In the genomic region with DNA sequence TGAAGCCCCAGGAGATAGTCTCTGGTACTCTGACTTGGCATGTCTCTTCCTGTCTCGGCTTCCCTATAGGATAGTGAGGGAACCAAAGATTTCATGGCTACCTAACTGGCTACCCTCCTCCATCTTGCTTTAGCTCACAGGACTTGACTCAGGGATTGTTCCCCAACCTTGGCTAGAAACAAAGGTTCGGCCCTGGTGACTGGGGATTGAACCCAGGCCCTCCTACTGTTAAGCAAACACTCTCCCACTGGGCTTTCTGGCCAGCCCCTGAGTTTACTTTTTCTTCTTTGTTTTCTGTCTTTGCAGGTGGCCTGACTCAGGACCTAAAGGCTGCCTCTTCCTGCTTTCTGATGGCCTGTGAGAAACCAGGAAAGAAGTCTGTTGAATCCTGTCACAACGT, we compare ENCODE assay signal across 13 mouse cellular contexts. TPM values are rescaled to one million over a fixed set of nuclear protein-coding genes. Genes with fewer than 3 reads are reported as not detected.
A peak's percentile ranks its signal among the peaks of the same experiment; 100 is the strongest.
DNase-seq lines count a peak whose midpoint lies in the region; ATAC-seq and TF ChIP-seq lines count a peak whose summit lies in the region.
"Had no signal": no experiment of that assay in that cellular context is flagged by ENCODE, and none has a peak within 500 bp of the region (broad histone marks: within the 10 kb centered on the region; RNA-seq: fewer than 3 reads in every experiment).

No protein-coding gene starts in this region.

- no peak for TF ChIP-seq POLR2A in liver, adult 2 months (IDR thresholded peaks at IDR 0.05; ENCODE audit: extremely low read depth, insufficient read depth, low read length)

- H3K4me3 ChIP-seq in liver, adult 2 months (ENCODE audit: insufficient read depth, low read depth, low read length) = no peak overlapping the region
- H3K4me3 ChIP-seq in liver, embryonic 15.5 days (replicated peaks) = no peak overlapping the region
- H3K4me3 ChIP-seq: heart, embryonic 13.5 days had no signal

- ATAC-seq in liver, embryonic 15.5 days (ENCODE audit: insufficient read depth) = 0 out of 2 replicates have a peak, but pooled peaks have one; percentile 8

- no peak for TF ChIP-seq CTCF in liver, adult 2 months (IDR thresholded peaks at IDR 0.05; ENCODE audit: low read depth, low read length)

- H3K36me3 ChIP-seq in liver, adult 2 months (ENCODE audit: control insufficient read depth, insufficient read depth, low read length) = peaks cover 10% of the 10 kb centered on the region
- H3K36me3 ChIP-seq in liver, embryonic 15.5 days (replicated peaks) = peaks cover 27% of the 10 kb centered on the region

- H3K4me2 ChIP-seq in liver, embryonic 15.5 days = no peak overlapping the region
- H3K4me2 ChIP-seq: heart, embryonic 13.5 days had no signal

- H3K4me1 ChIP-seq in liver, adult 2 months (ENCODE audit: control insufficient read depth, insufficient read depth, low read length) = peaks cover 18% of the 10 kb centered on the region
- peaks cover 8% of the 10 kb centered on the region for H3K4me1 ChIP-seq in liver, embryonic 15.5 days (replicated peaks)

- H3K27ac ChIP-seq in liver, adult 2 months (replicated peaks; ENCODE audit: insufficient read depth, low read depth, low read length) = peak overlapping the region; percentile 53
- 0 out of 2 replicates have a peak overlapping the region, but pooled peaks have one; percentile 3 for H3K27ac ChIP-seq in liver, embryonic 15.5 days (replicated peaks)
- H3K27ac ChIP-seq: heart, embryonic 13.5 days; kidney, postnatal 0 days had no signal

- peak; percentile 12 for DNase-seq in adrenal gland, adult 2 months
- DNase-seq in adrenal gland, postnatal 36 days = no peak
- no peak for DNase-seq in liver, adult 2 months (ENCODE audit: extremely low read depth, low read depth, low spot score)
- DNase-seq in liver (no peak), MN1 (ENCODE audit: low spot score) (no peak)
- peak; percentile 21 for DNase-seq in brain, adult 2 months (ENCODE audit: low read depth, low spot score)
- no peak for DNase-seq in kidney, postnatal 25 days
- DNase-seq: lung, postnatal 14 days; thymus, adult 2 months had no signal

- no peaks in the 10 kb centered on the region for H3K27me3 ChIP-seq in liver, adult 2 months (ENCODE audit: control insufficient read depth, insufficient read depth, low read length)
- H3K27me3 ChIP-seq in liver, embryonic 15.5 days = no peaks in the 10 kb centered on the region
- H3K27me3 ChIP-seq: heart, embryonic 13.5 days had no signal

- no peak overlapping the region for H3K9ac ChIP-seq in liver, adult 2 months (ENCODE audit: low read depth, low read length)
- H3K9ac ChIP-seq in liver, embryonic 15.5 days = no peak overlapping the region
- H3K9ac ChIP-seq: heart, embryonic 13.5 days had no signal

- H3K79me2 ChIP-seq in liver, adult 2 months (ENCODE audit: control insufficient read depth, insufficient read depth, low read length) = no peaks in the 10 kb centered on the region

- H3K9me3 ChIP-seq in liver, embryonic 15.5 days (replicated peaks) = no peaks in the 10 kb centered on the region
- H3K9me3 ChIP-seq: heart, embryonic 13.5 days had no signal

- 43% methylated on average over 3 of the region's 3 CpGs for WGBS in liver, adult 2 months
- 68% methylated on average over 3 of the region's 3 CpGs for WGBS in liver, embryonic 15.5 days (ENCODE audit: insufficient replicate concordance)

RNA-seq across cellular contexts. Expression of a gene that starts 9.9 kb away (rescaled TPM):
- total RNA-seq in adrenal gland, adult 2 months (2021) = 10 to 100 TPM; 46.9 to 53.0 TPM
- polyA plus RNA-seq in adrenal gland, adult 2 months (2012; rRNA removed) = 6.5 and 7.7 TPM in 2 replicates
- 10 to 100 TPM; 39.0 to 46.7 TPM for total RNA-seq in adrenal gland, postnatal 36 days (2021)
- 11.7 and 16.3 TPM in 2 replicates for total RNA-seq in liver, adult 2 months (2014; rRNA removed)
- 19.3 and 21.9 TPM in 2 replicates for polyA plus RNA-seq in liver, adult 2 months (2012; rRNA removed)
- polyA plus RNA-seq in liver, embryonic 15.5 days (2015; fragmentation: Nextera tagmentation; extraction: Ambion mirVana) = 21.9 and 24.6 TPM in 2 replicates

RNA-seq across cellular contexts. Expression of a gene that starts 36.9 kb away (rescaled TPM):
- 10 to 100 TPM; 34.1 to 43.0 TPM for total RNA-seq in adrenal gland, adult 2 months (2021)
- 7.4 and 8.6 TPM in 2 replicates for polyA plus RNA-seq in adrenal gland, adult 2 months (2012; rRNA removed)
- 10 to 100 TPM; 32.6 to 50.0 TPM for total RNA-seq in adrenal gland, postnatal 36 days (2021)
- 25.4 and 28.8 TPM in 2 replicates for total RNA-seq in liver, adult 2 months (2014; rRNA removed)
- 5.8 and 6.4 TPM in 2 replicates for polyA plus RNA-seq in liver, adult 2 months (2012; rRNA removed)
- polyA plus RNA-seq in liver, embryonic 15.5 days (2015; fragmentation: Nextera tagmentation; extraction: Ambion mirVana) = 2.3 and 2.4 TPM in 2 replicates

RNA-seq across cellular contexts. Expression of a gene that starts 45.3 kb away (rescaled TPM):
- total RNA-seq in adrenal gland, adult 2 months (2021) = 1 to 10 TPM; 6.4 to 9.5 TPM
- polyA plus RNA-seq in adrenal gland, adult 2 months (2012; rRNA removed) = 14.3 and 16.2 TPM in 2 replicates
- 1 to 10 TPM; 3.6 to 7.8 TPM for total RNA-seq in adrenal gland, postnatal 36 days (2021)
- not detected in 2 replicates for total RNA-seq in liver, adult 2 months (2014; rRNA removed)
- not detected in 2 replicates for polyA plus RNA-seq in liver, adult 2 months (2012; rRNA removed)
- polyA plus RNA-seq in liver, embryonic 15.5 days (2015; fragmentation: Nextera tagmentation; extraction: Ambion mirVana) = 0.26 and 0.35 TPM in 2 replicates
- total RNA-seq: gastrocnemius, postnatal 4 days had no signal
- polyA plus RNA-seq: thymus, adult 2 months had no signal

Comparison
In these comparisons a context has a peak if more than half of its experiments do, and no peak if none do; other contexts are left out.
1. DNase-seq: peak in adrenal gland, adult 2 months (single experiment) and brain, adult 2 months (single experiment); none in adrenal gland, postnatal 36 days (0 of 2), liver, adult 2 months (single experiment), liver (single experiment), kidney, postnatal 25 days (0 of 2) and MN1 (single experiment).